Mouse (Mus musculus) lung, adult 2 months (tissue): ENCODE results near the gene Plxna4.
A peak's percentile ranks its signal among the peaks of the same experiment; 100 is the strongest.

Experiments used
- CTCF ChIP-seq: fragments of 200-500 bp; IDR thresholded peaks from 2 replicates; pipeline ENCODE4 v1.5.1; 2011; ENCODE audit warnings: mild to moderate bottlenecking, low read length, control low read depth; ENCODE audit not compliant: insufficient read depth
- POLR2A ChIP-seq: fragments of 200-500 bp; IDR thresholded peaks from 2 replicates; pipeline ENCODE4 v1.6.1; 2011; ENCODE audit warnings: low read depth, mild to moderate bottlenecking, control low read depth, low read length, borderline replicate concordance; ENCODE audit errors: extremely low read depth

DNA sequence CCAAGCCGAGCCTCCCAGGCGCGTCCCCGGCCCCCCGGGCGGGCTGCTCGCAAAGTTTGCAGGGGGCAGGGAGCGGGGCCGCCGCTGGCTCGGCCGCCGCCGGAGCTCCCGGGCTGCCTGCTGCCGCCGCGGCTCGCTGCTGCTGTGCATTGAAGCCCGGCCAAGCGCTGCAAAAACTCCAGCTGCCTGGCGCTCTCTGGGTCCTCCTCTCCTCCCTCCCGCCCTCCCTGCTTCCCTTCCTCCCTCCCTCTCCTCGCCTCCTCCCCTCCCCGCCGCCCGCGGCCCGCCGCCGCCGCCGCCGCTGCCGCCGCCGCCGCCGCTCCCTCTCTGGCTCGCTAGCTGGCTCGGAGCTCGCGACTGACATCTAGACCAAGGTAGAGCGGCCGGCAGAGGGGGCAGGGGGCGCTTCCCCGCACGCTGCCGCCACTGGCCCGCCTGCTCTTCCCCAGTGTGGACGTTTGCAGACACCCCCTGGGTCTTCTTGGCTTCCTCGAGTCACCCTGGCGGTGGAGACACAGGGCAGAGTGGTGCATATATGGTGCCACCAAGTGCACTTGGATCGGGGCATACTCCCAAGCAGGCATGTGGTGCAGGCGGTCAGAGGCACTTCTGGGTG is at the start of gene Plxna4:
- TF ChIP-seq CTCF (0 out of 2 replicates have a peak, but pooled peaks have one; percentile 17), POLR2A (no peak)
